Mouse (Mus musculus) olfactory bulb, adult 2 months (tissue): Measurements from ENCODE around the gene Sox5.

Experiments used
- CTCF ChIP-seq: fragments of 200-500 bp; IDR thresholded peaks from 2 replicates; pipeline ENCODE4 v1.5.1; 2012; ENCODE audit warnings: low read depth, mild to moderate bottlenecking, low read length, moderate library complexity; ENCODE audit not compliant: insufficient read depth
- POLR2A ChIP-seq: fragments of 200-500 bp; IDR thresholded peaks from 2 replicates; pipeline ENCODE4 v1.6.1; 2012; ENCODE audit warnings: mild to moderate bottlenecking, low read depth, low read length, moderate library complexity; ENCODE audit not compliant: insufficient read depth

DNA sequence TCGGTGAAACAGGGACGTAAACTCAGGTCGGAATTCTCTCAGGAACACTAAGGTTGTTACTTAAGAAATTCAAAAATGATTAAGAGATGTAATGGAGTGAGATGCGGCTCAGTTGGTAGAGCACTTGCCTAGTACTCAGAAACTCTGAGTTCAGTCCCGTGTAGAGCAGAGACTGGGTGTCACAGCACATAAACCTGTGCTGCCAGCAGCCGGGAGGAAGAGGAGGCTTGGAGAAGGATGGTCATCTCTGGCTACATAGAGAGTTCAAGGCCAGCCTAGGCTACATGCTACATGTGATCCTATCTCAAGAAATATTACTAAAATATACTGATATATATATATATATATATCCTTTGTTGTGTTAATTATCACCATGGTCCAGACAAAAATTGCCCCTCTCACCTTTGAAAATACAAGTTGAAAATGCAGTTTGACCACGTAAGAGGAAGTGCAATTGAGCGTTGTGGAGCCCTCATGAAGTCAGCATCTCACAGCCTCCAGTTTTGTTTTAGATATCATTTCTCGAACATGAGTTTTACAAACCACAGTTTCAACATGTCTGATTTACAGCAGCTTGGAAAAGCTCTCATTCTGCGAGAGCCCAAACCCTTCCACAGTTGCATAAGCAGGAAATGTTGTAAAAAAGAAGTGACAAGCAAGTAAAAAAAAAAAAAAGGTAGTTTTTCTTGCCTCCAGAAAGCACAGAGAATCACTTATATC lies 50.4 kb downstream of the Sox5 start:
- TF ChIP-seq CTCF (no peak), POLR2A (no peak)
